Mouse (Mus musculus) midbrain, embryonic 11.5 days (tissue): ENCODE results near the gene Msto1. TPM values are rescaled to one million over a fixed set of nuclear protein-coding genes. Genes with fewer than 3 reads are reported as not detected.
"Not testable (repeated sequence)": the region's sequence is repeated elsewhere in the genome, so short reads cannot be mapped to it uniquely, and the experiment has no call there.

Experiments used
- ATAC-seq: fragments of 200-750 bp; cut with Nextera tagmentation; 2 replicates; pipeline ENCODE4 v1.8.0; 2017; ENCODE audit warnings: moderate TSS enrichment, moderate library complexity; ENCODE audit not compliant: low FRiP score
- DNase-seq: peaks from one replicate; pipeline ENCODE4 v3.0.0; 2015; ENCODE audit warnings: low spot score; ENCODE audit errors: missing footprints
- H3K27ac ChIP-seq: fragments of 300-500 bp; sonication (generic); 2 replicates; pipeline ENCODE4 v1.5.1; 2014; ENCODE audit warnings: low read depth, low read length
- H3K27me3 ChIP-seq: fragments of 300-500 bp; sonication (generic); 2 replicates; pipeline ENCODE4 v1.6.1; 2014; ENCODE audit warnings: mild to moderate bottlenecking, low read length, moderate library complexity, mixed read lengths; ENCODE audit not compliant: control insufficient read depth, insufficient read depth
- H3K36me3 ChIP-seq: fragments of 300-500 bp; sonication (generic); 2 replicates; pipeline ENCODE4 v1.6.1; 2014; ENCODE audit warnings: mild to moderate bottlenecking, low read length, moderate library complexity, mixed read lengths; ENCODE audit not compliant: control insufficient read depth, insufficient read depth
- H3K4me1 ChIP-seq: fragments of 300-500 bp; sonication (generic); 2 replicates; pipeline ENCODE4 v1.6.1; 2014; ENCODE audit warnings: low read length; ENCODE audit not compliant: control insufficient read depth, insufficient read depth
- H3K4me2 ChIP-seq: fragments of 300-500 bp; sonication (generic); 2 replicates; pipeline ENCODE4 v1.6.1; 2014; ENCODE audit warnings: mild to moderate bottlenecking, moderate library complexity
- H3K4me3 ChIP-seq: fragments of 300-500 bp; sonication (generic); 2 replicates; pipeline ENCODE4 v1.5.1; 2014; ENCODE audit warnings: low read depth, low read length
- H3K9ac ChIP-seq: fragments of 300-500 bp; sonication (generic); 2 replicates; pipeline ENCODE4 v1.6.1; 2014; ENCODE audit warnings: low read length
- H3K9me3 ChIP-seq: fragments of 300-500 bp; sonication (generic); 2 replicates; pipeline ENCODE4 v1.6.1; 2016; ENCODE audit warnings: low read length; ENCODE audit not compliant: control insufficient read depth
- WGBS: fragments of 180-500 bp; shearing (Covaris S2); extraction: QIAGEN DNeasy Blood & Tissue Kit; methylation state at CpG from one replicate; pipeline ENCODE4 v1.1.7; 2014; 5-methylcytosine and 5-hydroxymethylcytosine counted together
- polyA plus RNA-seq: library from polyadenylated mRNA; unstranded; fragments of >200 nt; fragmentation: Nextera tagmentation; extraction: Ambion mirVana; gene quantifications from 2 replicates; pipeline ENCODE4 v1.2.1, GENCODE M21; 2014

Gene Msto1
- polyA plus RNA-seq, 1 experiment from 2014 or later = 50.9 TPM

DNA sequence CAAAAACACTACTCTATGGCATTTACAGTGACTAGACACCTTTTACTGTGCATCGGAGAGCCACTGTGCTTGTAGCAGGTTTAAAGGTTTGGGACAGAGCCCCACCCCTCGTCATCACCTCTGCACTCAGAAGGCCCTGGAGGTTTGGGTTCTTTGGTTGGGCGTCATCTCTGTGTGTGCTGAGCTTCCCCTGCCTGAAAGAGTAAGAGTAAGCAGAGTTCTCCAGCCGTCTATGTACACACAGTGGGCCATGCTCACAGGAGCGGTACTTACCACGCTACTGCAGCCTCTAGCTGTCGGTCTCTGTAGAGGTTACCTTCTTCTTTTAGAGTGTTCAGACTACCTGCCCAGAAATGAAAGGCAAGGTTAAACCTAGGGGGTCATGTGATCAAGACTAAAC, 1.2 kb downstream of the Msto1 start:
- H3K27me3 ChIP-seq = no peaks in the 10 kb centered on the region
- no peak overlapping the region for H3K9ac ChIP-seq
- H3K4me2 ChIP-seq = peak overlapping the region; percentile 87
- no peaks in the 10 kb centered on the region for H3K9me3 ChIP-seq
- ATAC-seq (no peak), DNase-seq (peak; percentile 75)
- WGBS = 92% methylated on average over 7 of the region's 7 CpGs
- H3K36me3 ChIP-seq = peaks cover 25% of the 10 kb centered on the region
- no peak overlapping the region for H3K27ac ChIP-seq
- no peak overlapping the region for H3K4me3 ChIP-seq
- peaks cover 4% of the 10 kb centered on the region; the same call in 1 of the 2 replicates for H3K4me1 ChIP-seq

DNA sequence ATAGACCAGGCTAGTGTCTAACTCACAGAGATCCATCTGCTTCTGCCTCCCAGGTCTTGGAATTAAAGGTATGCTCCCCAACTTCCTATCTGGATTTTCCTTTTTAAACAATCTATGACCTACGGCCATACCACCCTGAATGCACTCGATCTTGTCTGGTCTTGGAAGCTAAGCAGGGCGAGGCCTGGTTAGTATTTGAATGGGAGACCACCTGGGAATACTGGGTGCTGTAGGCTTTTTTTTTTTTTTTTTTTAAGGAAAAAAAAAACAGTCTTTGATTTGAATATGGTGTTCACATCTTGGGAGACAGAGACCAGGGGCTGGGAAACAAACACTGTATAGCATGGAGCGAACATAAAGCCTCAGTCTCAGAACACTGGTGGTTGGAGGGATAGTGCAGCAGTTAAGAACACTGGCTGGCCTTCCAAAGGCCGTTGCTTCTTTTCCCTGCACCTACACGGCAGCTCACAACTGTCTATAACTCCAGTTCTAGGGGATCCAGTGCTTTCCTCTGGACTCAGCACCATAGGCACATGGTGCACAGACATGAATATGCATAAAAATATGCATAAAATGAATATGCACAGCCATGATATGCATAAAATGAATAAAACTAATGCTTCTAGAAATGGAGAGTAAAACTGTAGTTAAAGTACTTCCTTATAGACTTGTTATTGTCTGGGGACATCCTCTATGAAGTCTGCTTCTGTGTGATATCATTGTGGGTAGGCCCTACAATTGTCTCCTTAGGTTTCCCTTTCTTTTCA, 7.2 kb downstream of the Msto1 start:
- 90% methylated on average over 6 of the region's 6 CpGs for WGBS
- Histone ChIP-seq H3K4me3 (no peak overlapping the region), H3K9ac (no peak overlapping the region), H3K9me3 (no peaks in the 10 kb centered on the region), H3K4me2 (no peak overlapping the region), H3K4me1 (no peaks in the 10 kb centered on the region), H3K27me3 (no peaks in the 10 kb centered on the region), H3K36me3 (peaks cover 51% of the 10 kb centered on the region), H3K27ac (no peak overlapping the region)
- ATAC-seq (no peak), DNase-seq (peak; percentile 68)

DNA sequence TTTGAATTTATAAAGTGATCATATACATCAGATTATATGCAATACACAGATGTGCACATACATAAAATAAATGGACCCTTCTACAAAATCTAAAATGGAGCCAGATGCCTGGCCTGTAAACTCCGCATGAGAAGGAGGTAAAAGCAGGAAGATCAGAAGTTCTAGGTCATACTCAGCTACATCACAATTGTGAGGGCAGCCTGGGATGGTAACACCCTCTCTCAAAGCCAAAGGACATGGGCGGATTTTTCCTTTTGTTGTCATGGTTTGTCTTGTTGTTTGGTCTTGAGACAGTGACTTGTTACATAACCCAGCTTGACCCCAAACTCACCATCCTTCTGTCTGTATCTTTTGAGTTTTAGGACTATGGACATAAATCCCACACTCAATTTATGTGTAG, 8.1 kb downstream of the Msto1 start:
- no peaks in the 10 kb centered on the region for H3K9me3 ChIP-seq
- H3K9ac ChIP-seq = no peak overlapping the region
- 82% methylated on average over 2 of the region's 2 CpGs for WGBS
- peak; percentile 65 for DNase-seq
- H3K4me3 ChIP-seq = no peak overlapping the region
- no peak for ATAC-seq
- no peak overlapping the region for H3K4me2 ChIP-seq
- no peak overlapping the region for H3K27ac ChIP-seq
- H3K36me3 ChIP-seq = peaks cover 48% of the 10 kb centered on the region
- no peaks in the 10 kb centered on the region for H3K27me3 ChIP-seq
- no peaks in the 10 kb centered on the region for H3K4me1 ChIP-seq

DNA sequence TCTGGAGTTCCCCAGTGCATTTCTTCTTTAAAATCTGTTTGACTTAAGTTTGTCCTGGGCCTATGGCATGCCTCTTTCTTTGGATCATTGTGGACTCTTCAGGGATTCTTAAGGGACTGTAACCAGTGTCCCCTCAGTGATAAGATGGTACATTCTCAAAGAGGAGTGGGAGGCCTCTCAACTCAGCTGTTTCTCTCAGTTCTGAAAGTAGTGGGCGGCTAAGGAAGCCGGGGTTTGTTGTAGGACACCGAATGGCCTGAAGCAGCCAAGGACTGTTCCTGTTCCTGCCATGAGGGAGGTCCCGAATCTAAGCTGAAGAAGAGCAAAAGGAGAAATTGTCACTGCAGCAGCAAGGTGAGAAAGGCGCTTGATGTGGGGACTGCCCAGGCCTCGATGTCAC, 8.6 kb downstream of the Msto1 start:
- Histone ChIP-seq H3K27me3 (no peaks in the 10 kb centered on the region), H3K36me3 (peaks cover 43% of the 10 kb centered on the region), H3K4me3 (no peak overlapping the region), H3K9me3 (no peaks in the 10 kb centered on the region), H3K4me2 (no peak overlapping the region), H3K9ac (no peak overlapping the region), H3K4me1 (no peaks in the 10 kb centered on the region), H3K27ac (no peak overlapping the region)
- DNase-seq = no peak
- 86% methylated on average over 6 of the region's 6 CpGs for WGBS
- ATAC-seq = no peak

DNA sequence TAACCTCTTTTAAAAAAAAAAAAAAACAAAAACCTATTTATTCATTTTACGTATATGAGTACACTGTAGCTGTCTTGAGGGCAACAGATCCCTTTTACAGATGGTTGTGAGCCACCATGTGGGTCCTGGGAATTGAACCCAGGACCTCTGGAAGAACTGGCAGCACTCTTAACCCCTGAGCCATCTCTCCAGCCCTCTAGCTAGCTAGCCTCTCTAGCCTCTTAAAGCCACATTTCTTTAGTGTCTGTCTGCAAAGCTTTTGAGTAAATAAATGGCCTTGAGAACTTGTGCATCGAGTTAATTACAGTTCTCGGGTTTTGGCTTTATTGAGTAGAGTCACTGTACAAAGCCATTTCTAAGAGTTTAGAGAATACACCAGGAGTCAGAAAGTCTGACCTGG, 9.0 kb downstream of the Msto1 start:
- no peaks in the 10 kb centered on the region for H3K9me3 ChIP-seq
- H3K27me3 ChIP-seq = no peaks in the 10 kb centered on the region
- ATAC-seq = no peak
- H3K4me1 ChIP-seq = no peaks in the 10 kb centered on the region
- 86% methylated on average over 3 of the region's 3 CpGs for WGBS
- H3K27ac ChIP-seq = no peak overlapping the region
- H3K9ac ChIP-seq = no peak overlapping the region
- peaks cover 40% of the 10 kb centered on the region for H3K36me3 ChIP-seq
- H3K4me3 ChIP-seq = no peak overlapping the region
- no peak overlapping the region for H3K4me2 ChIP-seq
- DNase-seq = peak; percentile 76

DNA sequence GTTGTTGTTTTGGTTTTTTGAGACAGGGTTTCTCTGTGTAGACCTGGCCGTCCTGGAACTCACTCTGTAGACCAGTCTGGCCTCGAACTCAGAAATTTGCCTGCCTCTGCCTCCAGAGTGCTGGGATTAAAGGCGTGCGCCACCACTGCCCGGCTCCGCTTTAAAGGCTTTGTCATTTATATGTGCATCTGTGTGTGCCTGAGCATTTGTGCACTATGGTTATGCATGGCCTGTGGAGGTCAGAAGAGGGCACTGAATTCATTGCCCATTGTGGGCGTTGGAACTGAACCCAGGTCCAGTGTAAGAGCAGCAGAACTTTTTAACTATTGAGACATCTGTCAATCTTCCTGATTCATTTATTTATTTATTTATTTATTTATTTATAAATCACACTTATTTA, 20.8 kb downstream of the Msto1 start:
- not testable (repeated sequence) for H3K4me2 ChIP-seq, H3K4me1 ChIP-seq, H3K9ac ChIP-seq, H3K36me3 ChIP-seq, H3K9me3 ChIP-seq, H3K27ac ChIP-seq, DNase-seq, ATAC-seq, H3K27me3 ChIP-seq, H3K4me3 ChIP-seq
- WGBS = 93% methylated on average over 7 of the region's 7 CpGs

DNA sequence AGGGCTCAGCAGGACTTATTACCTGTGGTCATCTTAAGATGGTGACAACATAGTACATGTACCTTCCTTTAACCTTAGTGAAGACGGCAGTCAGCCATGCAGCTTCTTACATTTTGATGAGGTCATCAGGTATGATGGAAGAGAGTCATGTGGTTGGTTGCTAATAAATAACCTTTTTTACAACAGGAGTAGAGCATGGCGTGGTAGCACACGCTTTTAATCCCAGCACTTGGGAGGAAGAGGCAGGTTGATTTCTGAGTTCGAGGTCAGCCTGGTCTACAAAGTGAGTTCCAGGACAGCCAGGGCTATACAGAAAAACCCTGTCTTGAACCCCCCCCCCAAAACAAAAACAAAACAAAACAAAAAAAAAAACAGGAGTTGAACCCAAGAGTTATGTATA, 31.3 kb downstream of the Msto1 start:
- not testable (repeated sequence) for H3K36me3 ChIP-seq, ATAC-seq, H3K9me3 ChIP-seq, H3K9ac ChIP-seq, H3K27me3 ChIP-seq, H3K4me3 ChIP-seq, H3K27ac ChIP-seq, H3K4me1 ChIP-seq, H3K4me2 ChIP-seq
- 94% methylated on average over 4 of the region's 4 CpGs for WGBS
- DNase-seq = peak; percentile 56

DNA sequence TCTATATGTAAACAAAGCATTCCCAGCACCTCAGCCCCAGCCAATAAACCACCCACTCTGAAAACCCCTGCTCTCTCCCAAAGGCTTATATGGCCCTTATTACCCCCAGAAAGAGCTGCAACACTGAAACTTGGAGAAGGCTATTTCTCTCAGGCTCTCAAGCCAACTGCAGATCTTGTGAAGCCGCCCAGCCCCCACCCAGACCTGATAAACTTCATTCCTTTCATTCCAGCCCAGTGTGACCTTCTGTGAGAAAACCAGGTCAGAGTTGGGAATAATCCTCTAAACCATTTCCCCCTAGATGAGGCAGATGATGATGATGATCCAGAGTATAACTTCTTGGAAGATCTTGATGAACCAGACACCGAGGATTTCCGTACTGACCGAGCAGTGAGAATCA, 45.4 kb downstream of the Msto1 start:
- H3K9me3 ChIP-seq = not testable (repeated sequence)

DNA sequence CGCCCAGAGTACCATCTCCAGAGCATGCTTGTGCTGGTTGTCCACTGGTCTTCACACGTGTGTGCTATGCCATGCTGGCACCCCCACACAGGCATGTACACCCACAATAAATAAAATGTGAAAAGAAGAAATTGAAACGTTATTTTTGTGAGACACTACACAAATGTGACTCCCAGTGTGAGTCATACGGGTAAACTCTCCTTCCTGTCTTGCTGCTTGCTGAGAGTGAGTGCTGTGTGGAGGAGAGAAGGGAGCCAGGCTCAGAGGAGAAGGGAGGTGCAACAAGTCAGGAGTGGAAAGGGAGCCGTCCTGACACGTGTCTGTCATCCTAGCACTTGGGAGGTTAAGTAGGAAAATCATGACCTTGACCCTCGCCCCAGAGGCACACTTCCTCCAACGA, 46.6 kb downstream of the Msto1 start:
- not testable (repeated sequence) for H3K9ac ChIP-seq, DNase-seq, H3K27ac ChIP-seq, H3K4me2 ChIP-seq, H3K4me3 ChIP-seq, H3K4me1 ChIP-seq, H3K27me3 ChIP-seq, H3K9me3 ChIP-seq, ATAC-seq
- no CpG with 5 or more reads among the region's 8 CpGs for WGBS
- peaks cover 14% of the 10 kb centered on the region; the same call in 1 of the 2 replicates for H3K36me3 ChIP-seq

More for the DNA sequence above, 45.4 kb downstream of the Msto1 start:
- WGBS = 100% methylated on average over 1 of the region's 4 CpGs
- H3K4me3 ChIP-seq, H3K27ac ChIP-seq, H3K4me1 ChIP-seq, H3K9ac ChIP-seq, H3K36me3 ChIP-seq, H3K4me2 ChIP-seq, H3K27me3 ChIP-seq, ATAC-seq, DNase-seq: not testable (repeated sequence)
